Mouse (Mus musculus) stomach, postnatal 0 days (tissue): ENCODE measurements at regions not wholly inside any gene's neighbourhood (a gene's known extent, or its start where the extent isn't known, plus 50 kb on each side); places are given as distances from the start of the nearest gene placed in this dataset.
A peak's percentile ranks its signal among the peaks of the same experiment; 100 is the strongest.

ENCODE experiments used
- ATAC-seq: fragments of 200-750 bp; cut with Nextera tagmentation; 2 replicates; pipeline ENCODE4 v1.8.0; 2017; ENCODE audit not compliant: low FRiP score, low TSS enrichment
- DNase-seq: peaks from one replicate; pipeline ENCODE4 v3.0.0-alpha.2; 2016; ENCODE audit warnings: low spot score
- H3K27ac ChIP-seq: fragments of 300-500 bp; sonication (generic); replicated peaks from 2 replicates; pipeline ENCODE4 v1.5.1; 2014; ENCODE audit warnings: mild to moderate bottlenecking, control low read depth
- H3K27me3 ChIP-seq: fragments of 300-500 bp; sonication (generic); 2 replicates; pipeline ENCODE4 v1.6.1; 2014; ENCODE audit warnings: low read length; ENCODE audit not compliant: control insufficient read depth, insufficient read depth
- H3K36me3 ChIP-seq: fragments of 300-500 bp; sonication (generic); 2 replicates; pipeline ENCODE4 v1.6.1; 2014; ENCODE audit warnings: low read length, mixed read lengths; ENCODE audit not compliant: control insufficient read depth, insufficient read depth
- H3K4me1 ChIP-seq: fragments of 300-500 bp; sonication (generic); replicated peaks from 2 replicates; pipeline ENCODE4 v1.6.1; 2014; ENCODE audit warnings: antibody characterized with exemption; ENCODE audit not compliant: control insufficient read depth, insufficient read depth
- H3K4me2 ChIP-seq: fragments of 300-500 bp; sonication (generic); replicated peaks from 2 replicates; pipeline ENCODE4 v1.6.1; 2014; ENCODE audit warnings: low read depth, mild to moderate bottlenecking, control low read depth, moderate library complexity
- H3K4me3 ChIP-seq: fragments of 300-500 bp; sonication (generic); 2 replicates; pipeline ENCODE4 v1.5.1; 2014; ENCODE audit warnings: low read depth, low read length, control low read depth
- H3K9ac ChIP-seq: fragments of 300-500 bp; sonication (generic); 2 replicates; pipeline ENCODE4 v1.6.1; 2014; ENCODE audit warnings: mild to moderate bottlenecking, low read length, control low read depth, mixed read lengths
- H3K9me3 ChIP-seq: fragments of 300-500 bp; sonication (generic); 2 replicates; pipeline ENCODE4 v1.6.1; 2016; ENCODE audit warnings: low read length; ENCODE audit not compliant: control insufficient read depth
- CTCF ChIP-seq: IDR thresholded peaks from 2 replicates; pipeline ENCODE4 v1.5.1; 2016; ENCODE audit warnings: antibody characterized with exemption, low read depth, mild to moderate bottlenecking, moderate library complexity
- EP300 ChIP-seq: optimal IDR thresholded peaks from 2 replicates; pipeline ENCODE3; 2016; ENCODE audit warnings: antibody characterized with exemption
- WGBS: fragments of 180-500 bp; shearing (Covaris S2); extraction: QIAGEN DNeasy Blood & Tissue Kit; methylation state at CpG from one replicate; pipeline ENCODE4 v1.1.7; 2014; 5-methylcytosine and 5-hydroxymethylcytosine counted together

GRCm38 (mm10) chr17:45232874-45233273 lies 200.7 kb downstream of the Cdc5l start:
- 53% methylated on average over 5 of the region's 5 CpGs for whole genome bisulfite sequencing
- Histone ChIP-seq H3K4me1 (no peaks in the 10 kb centered on the region), H3K36me3 (no peaks in the 10 kb centered on the region), H3K4me3 (no peak overlapping the region), H3K4me2 (no peak overlapping the region), H3K9me3 (no peaks in the 10 kb centered on the region), H3K27ac (no peak overlapping the region), H3K27me3 (no peaks in the 10 kb centered on the region), H3K9ac (no peak overlapping the region)
- ATAC-seq = no peak
- no peak for TF ChIP-seq CTCF
- TF ChIP-seq EP300 = no peak
- no peak for DNase-seq

DNA sequence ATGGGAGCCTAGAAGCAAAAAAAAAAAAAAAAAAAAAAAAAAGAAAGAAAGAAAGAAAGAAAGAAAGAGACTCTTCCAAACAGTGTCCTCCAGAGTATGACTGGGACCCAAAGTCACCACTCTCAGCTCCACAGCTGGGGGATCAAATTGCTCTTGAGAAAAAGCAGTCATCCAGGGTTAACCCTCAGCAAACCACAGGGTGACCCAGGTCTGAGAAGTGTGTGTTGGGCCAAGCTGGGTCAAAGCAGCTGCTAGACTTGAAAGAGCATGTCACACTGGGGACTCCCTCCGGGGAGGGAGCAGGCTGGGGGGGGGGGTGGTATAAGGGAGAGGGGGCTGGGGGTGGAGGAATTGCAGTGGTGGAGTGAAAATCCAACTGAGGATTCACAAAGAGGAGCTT lies 206.3 kb downstream of the Cdc5l start:
- H3K27ac ChIP-seq = no peak overlapping the region
- no peak overlapping the region for H3K9ac ChIP-seq
- no peaks in the 10 kb centered on the region for H3K9me3 ChIP-seq
- H3K4me1 ChIP-seq = no peaks in the 10 kb centered on the region
- ATAC-seq (no peak), DNase-seq (no peak)
- no peaks in the 10 kb centered on the region for H3K36me3 ChIP-seq
- H3K4me3 ChIP-seq = no peak overlapping the region
- TF ChIP-seq CTCF (no peak), EP300 (no peak)
- no peaks in the 10 kb centered on the region for H3K27me3 ChIP-seq
- no peak overlapping the region for H3K4me2 ChIP-seq
- WGBS = 5% methylated on average over 1 of the region's 1 CpGs

- no peak for ATAC-seq
Observed at GRCm38 (mm10) chr17:45226486-45226885, 207.1 kb downstream of the Cdc5l start.

DNA sequence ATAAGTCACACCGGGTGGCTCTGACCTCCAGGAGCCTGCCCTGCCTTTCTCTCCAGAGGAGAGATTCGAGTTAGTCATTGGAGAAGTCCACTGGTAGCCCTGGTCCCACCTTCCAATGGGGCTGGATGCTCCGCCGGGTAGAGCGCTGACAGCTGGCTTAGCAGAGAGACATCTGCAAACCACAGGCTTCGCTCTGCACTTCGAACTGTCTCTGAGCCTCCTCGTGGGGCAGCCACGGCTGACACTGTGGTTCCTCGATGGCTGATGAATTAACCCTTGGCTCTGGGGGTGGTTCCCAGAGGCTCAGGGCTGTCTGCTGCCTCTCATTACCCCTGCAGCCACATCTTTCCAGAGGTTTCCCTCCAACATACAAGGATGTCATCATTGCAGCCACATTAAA lies 211.9 kb downstream of the Cdc5l start:
- Histone ChIP-seq H3K27me3 (no peaks in the 10 kb centered on the region), H3K4me2 (no peak overlapping the region), H3K27ac (no peak overlapping the region), H3K4me1 (no peaks in the 10 kb centered on the region), H3K9ac (no peak overlapping the region), H3K4me3 (no peak overlapping the region), H3K36me3 (no peaks in the 10 kb centered on the region), H3K9me3 (no peaks in the 10 kb centered on the region)
- ATAC-seq = no peak
- no peak for TF ChIP-seq CTCF
- TF ChIP-seq EP300 = no peak
- no peak for DNase-seq
- 65% methylated on average over 10 of the region's 10 CpGs for WGBS

More at GRCm38 (mm10) chr17:45226486-45226885, 207.1 kb downstream of the Cdc5l start:
- Histone ChIP-seq H3K36me3 (no peaks in the 10 kb centered on the region), H3K4me3 (no peak overlapping the region), H3K4me1 (no peaks in the 10 kb centered on the region), H3K27ac (no peak overlapping the region), H3K4me2 (no peak overlapping the region), H3K9me3 (no peaks in the 10 kb centered on the region), H3K9ac (no peak overlapping the region), H3K27me3 (no peaks in the 10 kb centered on the region)
- WGBS = 54% methylated on average over 6 of the region's 6 CpGs
- no peak for DNase-seq
- no peak for TF ChIP-seq EP300
- no peak for TF ChIP-seq CTCF

DNA sequence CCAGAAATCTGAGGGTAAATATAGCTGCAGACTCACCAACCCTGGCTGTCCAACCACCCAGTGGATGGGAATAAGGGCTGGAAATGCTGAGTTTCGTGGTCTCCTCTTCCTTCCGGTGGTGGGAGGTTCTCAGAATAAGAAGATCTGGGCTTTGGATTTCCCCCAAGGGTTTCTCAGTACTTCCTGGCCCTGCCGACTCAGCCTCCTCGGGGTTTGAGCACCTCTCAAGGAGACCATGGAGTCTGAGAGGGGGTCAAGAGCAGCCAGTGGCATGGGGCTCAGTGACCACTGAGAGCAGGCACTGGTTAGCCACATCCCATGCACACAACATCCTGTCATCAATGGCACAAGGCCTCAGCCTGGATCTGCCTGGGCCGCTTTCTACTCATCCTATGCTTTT lies 216.4 kb downstream of the Cdc5l start:
- Histone ChIP-seq H3K9ac (no peak overlapping the region), H3K4me3 (no peak overlapping the region), H3K4me1 (no peaks in the 10 kb centered on the region), H3K9me3 (no peaks in the 10 kb centered on the region), H3K36me3 (no peaks in the 10 kb centered on the region), H3K27me3 (no peaks in the 10 kb centered on the region), H3K4me2 (no peak overlapping the region), H3K27ac (no peak overlapping the region)
- DNase-seq = no peak
- WGBS = 88% methylated on average over 5 of the region's 5 CpGs
- TF ChIP-seq EP300 (no peak), CTCF (no peak)
- ATAC-seq = no peak

GRCm38 (mm10) chr17:45215067-45216049 lies 218.2 kb downstream of the Cdc5l start:
- WGBS = 51% methylated on average over 15 of the region's 15 CpGs
- 0 out of 2 replicates have a peak overlapping the region, but pooled peaks have one; percentile 18 for H3K27ac ChIP-seq
- ATAC-seq = 0 out of 2 replicates have a peak, but pooled peaks have one; percentile 56

More at GRCm38 (mm10) chr17:45215067-45216049, 218.2 kb downstream of the Cdc5l start:
- Histone ChIP-seq H3K27me3 (no peaks in the 10 kb centered on the region), H3K4me1 (no peaks in the 10 kb centered on the region), H3K4me2 (no peak overlapping the region), H3K4me3 (no peak overlapping the region), H3K9me3 (no peaks in the 10 kb centered on the region), H3K9ac (no peak overlapping the region), H3K36me3 (no peaks in the 10 kb centered on the region)
- TF ChIP-seq CTCF (no peak), EP300 (no peak)
- DNase-seq = peak; percentile 24
